Mouse (Mus musculus) CD4-positive, CD25-positive, alpha-beta regulatory T cell, adult 2 months (primary cell): ENCODE measurements at regions not wholly inside any gene's neighbourhood (a gene's known extent, or its start where the extent isn't known, plus 50 kb on each side); places are given as distances from the start of the nearest gene placed in this dataset.

ENCODE experiments used
- DNase-seq: peaks from one replicate; pipeline ENCODE4 v3.0.0-alpha.2; 2012; ENCODE audit warnings: low read depth, low spot score

GRCm38 (mm10) chr10:67736636-67737035, 175.8 kb downstream of the Zfp365 start:
- peak; percentile 25 for DNase-seq

- DNase-seq = no peak
Measured at GRCm38 (mm10) chr10:67731577-67731976, 180.9 kb downstream of the Zfp365 start.

- DNase-seq = peak; percentile 63
Measured at GRCm38 (mm10) chr10:67729271-67729670, 180.5 kb upstream of the Ado start.

GRCm38 (mm10) chr10:67727580-67727979, 178.8 kb upstream of the Ado start:
- no peak for DNase-seq

- no peak for DNase-seq
Measured at GRCm38 (mm10) chr10:67726796-67727195, 178.0 kb upstream of the Ado start.

GRCm38 (mm10) chr10:67726351-67726750, 177.6 kb upstream of the Ado start:
- no peak for DNase-seq

GRCm38 (mm10) chr10:67721787-67722186, 173.0 kb upstream of the Ado start:
- DNase-seq = peak; percentile 55

GRCm38 (mm10) chr10:67717506-67717905, 168.8 kb upstream of the Ado start:
- peak; percentile 50 for DNase-seq

- DNase-seq = no peak
Measured at GRCm38 (mm10) chr10:67715046-67715445, 166.3 kb upstream of the Ado start.

- DNase-seq = no peak
Measured at GRCm38 (mm10) chr10:67713098-67713497, 164.3 kb upstream of the Ado start.

GRCm38 (mm10) chr10:67712665-67713064, 163.9 kb upstream of the Ado start:
- DNase-seq = no peak

GRCm38 (mm10) chr10:67711961-67712360, 163.2 kb upstream of the Ado start:
- no peak for DNase-seq

- no peak for DNase-seq
Measured at GRCm38 (mm10) chr10:67706436-67706835, 157.7 kb upstream of the Ado start.

GRCm38 (mm10) chr10:67702783-67703455, 154.2 kb upstream of the Ado start:
- no peak for DNase-seq

- peak; percentile 77 for DNase-seq
Measured at GRCm38 (mm10) chr10:67697401-67698195, 148.8 kb upstream of the Ado start.

GRCm38 (mm10) chr10:67695891-67696853, 147.4 kb upstream of the Ado start:
- DNase-seq = peak; percentile 32

- DNase-seq = no peak
Measured at GRCm38 (mm10) chr10:67694751-67695150, 146.0 kb upstream of the Ado start.

- DNase-seq = no peak
Measured at GRCm38 (mm10) chr10:67693586-67693985, 144.8 kb upstream of the Ado start.

GRCm38 (mm10) chr10:67689944-67690670, 141.4 kb upstream of the Ado start:
- no peak for DNase-seq

GRCm38 (mm10) chr10:67679382-67679781, 130.6 kb upstream of the Ado start:
- no peak for DNase-seq

- DNase-seq = no peak
Measured at GRCm38 (mm10) chr10:67673450-67673849, 124.7 kb upstream of the Ado start.
